Mouse (Mus musculus) cerebellum, postnatal 36 days (tissue): ENCODE data around the gene Nae1.

Source experiments
- DNase-seq, 2 experiments: peaks; one replicate each; pipeline ENCODE4 v3.0.0; 2021 to 2022; ENCODE audit warnings: mixed read lengths in 2 of 2

Gene Nae1

GRCm38 (mm10) chr8:104517872-104518271 lies 16.6 kb downstream of the Nae1 start:
- peak in 1 of 2 experiments; percentile 19 for DNase-seq

GRCm38 (mm10) chr8:104510134-104510533 lies 24.3 kb downstream of the Nae1 start:
- DNase-seq = no peak

GRCm38 (mm10) chr8:104509061-104510006 lies 25.1 kb downstream of the Nae1 start, which contains the start of gene Terb1:
Terb1 (minus strand) TSS chr8:104509910.
- peak; percentile 44 to 51 for DNase-seq

- DNase-seq = no peak
Measured at GRCm38 (mm10) chr8:104479091-104479490, 55.3 kb downstream of the Nae1 start.

DNA sequence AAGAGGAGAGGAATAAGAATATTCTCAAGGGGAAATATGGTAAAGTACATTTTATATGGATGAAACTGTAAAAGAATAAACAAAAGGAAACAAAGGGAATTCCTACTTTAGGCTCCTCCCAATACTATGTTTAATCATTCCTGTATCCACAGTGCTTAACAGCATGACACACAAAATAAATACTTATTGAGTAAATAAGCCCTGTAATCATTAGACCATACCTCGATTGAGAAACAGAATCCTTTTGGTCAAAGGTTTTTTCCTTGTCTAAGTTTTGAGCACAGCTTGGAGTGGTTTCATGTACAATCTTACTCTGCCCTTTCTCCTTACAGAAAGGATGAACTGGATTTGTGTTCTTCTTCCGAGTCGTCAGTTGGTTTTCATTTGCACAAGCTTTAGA lies 62.0 kb downstream of the Nae1 start:
- no peak for DNase-seq

DNA sequence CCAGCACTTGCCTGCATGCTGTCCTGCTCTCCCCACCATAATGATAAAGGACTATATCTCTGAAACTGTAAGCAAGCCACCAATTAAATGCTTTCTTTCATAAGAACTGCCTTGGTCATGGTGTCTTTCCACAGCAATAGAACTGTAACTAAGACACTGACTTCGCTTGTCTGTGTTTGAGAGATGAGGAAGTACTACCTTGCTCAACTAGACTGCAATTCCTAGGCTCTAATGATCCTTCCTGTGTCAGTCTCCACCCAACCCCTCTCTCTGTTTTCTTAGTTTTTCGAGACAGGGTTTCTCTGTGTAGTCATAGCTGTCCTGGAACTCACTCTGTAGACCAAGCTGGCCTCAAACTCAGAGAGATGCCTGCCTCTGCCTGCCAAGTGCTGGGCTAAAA lies 67.0 kb downstream of the Nae1 start:
- DNase-seq = no peak
